Mouse (Mus musculus): Measurements from ENCODE around the gene Sh3rf1. TPM values are rescaled to one million over a fixed set of nuclear protein-coding genes. Genes with fewer than 3 reads are reported as not detected.

Sh3rf1 gene
- polyA plus RNA-seq, 1 experiment, result 3.8 TPM

DNA sequence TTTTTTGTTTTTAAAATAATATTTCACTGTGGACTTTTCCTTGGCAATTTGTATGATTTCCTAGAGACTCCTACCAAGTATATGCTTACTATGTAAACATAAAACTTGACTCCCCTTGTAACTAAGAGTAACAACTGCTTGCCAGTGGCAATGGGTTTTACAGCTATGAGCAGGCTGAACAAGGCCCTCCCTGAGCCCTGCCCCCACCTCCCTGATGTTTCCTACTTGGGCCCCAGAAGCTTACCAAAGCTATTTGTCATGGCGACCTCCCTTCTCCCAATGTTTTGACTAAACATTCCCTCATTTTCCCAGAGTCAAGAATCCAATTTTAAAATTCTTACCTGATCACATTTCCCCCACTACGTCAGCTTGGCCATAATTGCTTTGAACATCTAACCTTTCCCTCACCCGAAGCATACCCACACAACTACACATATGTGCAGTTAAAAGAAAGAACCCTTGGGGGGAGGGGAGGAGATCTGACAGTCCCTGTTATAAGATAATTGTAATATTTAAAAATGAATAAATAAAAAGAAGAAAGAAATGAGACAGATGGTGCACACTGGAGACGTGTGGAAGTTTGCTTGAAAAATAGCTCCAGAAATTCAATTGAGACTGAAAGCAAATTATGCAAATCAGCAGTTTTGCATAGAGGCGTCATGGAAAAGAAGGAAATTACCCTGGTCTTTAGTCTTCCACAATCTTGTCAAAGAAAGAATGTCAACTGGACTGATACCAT is 8.4 kb upstream of the Sh3rf1 start:
- no peaks in the 10 kb centered on the region for H3K27me3 ChIP-seq (ENCODE audit: control insufficient read depth, insufficient read depth, insufficient read length)
- H3K4me3 ChIP-seq (ENCODE audit: insufficient read depth, poor library complexity, severe bottlenecking), result no peak overlapping the region
- TF ChIP-seq MAX (IDR thresholded peaks at IDR 0.05) (no peak), MYOG (IDR thresholded peaks at IDR 0.05; ENCODE audit: control insufficient read depth, extremely low read depth, insufficient read length) (no peak), CEBPB (IDR thresholded peaks at IDR 0.05; ENCODE audit: low read depth) (no peak), MYOD1 (IDR thresholded peaks at IDR 0.05; ENCODE audit: control insufficient read depth, insufficient read length, low read depth) (no peak), USF1 (IDR thresholded peaks at IDR 0.05; ENCODE audit: low read depth) (no peak), FOSL1 (IDR thresholded peaks at IDR 0.05; ENCODE audit: insufficient read depth, low read length, poor library complexity, severe bottlenecking) (no peak), CTCF (IDR thresholded peaks at IDR 0.05; ENCODE audit: control insufficient read depth, insufficient read depth, insufficient read length) (no peak)
- no peak overlapping the region for H3ac ChIP-seq (ENCODE audit: control insufficient read depth, insufficient read length, low read depth)
- H3K79me3 ChIP-seq (ENCODE audit: low read depth), result no peaks in the 10 kb centered on the region
- no peaks in the 10 kb centered on the region for H3K36me3 ChIP-seq (ENCODE audit: control insufficient read depth, insufficient read depth)
- H3K79me2 ChIP-seq (ENCODE audit: control insufficient read depth, insufficient read depth), result no peaks in the 10 kb centered on the region

DNA sequence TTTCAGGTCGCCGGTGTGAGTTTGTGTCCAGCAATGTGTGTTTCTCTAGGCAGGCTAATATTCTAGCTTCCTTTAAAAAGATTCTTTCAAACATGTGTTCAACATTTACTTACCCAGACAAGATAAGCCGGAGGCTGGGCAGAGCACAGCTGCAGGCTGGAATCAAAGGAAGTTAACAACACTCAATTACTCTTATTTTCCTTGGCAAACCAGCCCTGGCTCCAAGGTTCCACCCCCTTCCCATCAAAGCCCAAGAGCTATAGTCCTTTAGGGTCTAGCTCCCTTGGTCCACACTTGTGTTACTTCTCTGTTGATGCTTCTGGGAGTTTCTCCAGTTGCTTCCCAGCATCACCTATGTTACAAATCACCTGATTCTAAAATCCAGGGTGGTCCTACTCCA is 6.7 kb upstream of the Sh3rf1 start:
- Histone ChIP-seq H3ac (ENCODE audit: control insufficient read depth, insufficient read length, low read depth) (no peak overlapping the region), H3K27me3 (ENCODE audit: control insufficient read depth, insufficient read depth, insufficient read length) (no peaks in the 10 kb centered on the region), H3K79me3 (ENCODE audit: low read depth) (no peaks in the 10 kb centered on the region), H3K4me3 (ENCODE audit: insufficient read depth, poor library complexity, severe bottlenecking) (no peak overlapping the region), H3K36me3 (ENCODE audit: control insufficient read depth, insufficient read depth) (no peaks in the 10 kb centered on the region), H3K79me2 (ENCODE audit: control insufficient read depth, insufficient read depth) (no peaks in the 10 kb centered on the region)
- TF ChIP-seq MYOG (IDR thresholded peaks at IDR 0.05; ENCODE audit: control insufficient read depth, extremely low read depth, insufficient read length) (no peak), FOSL1 (IDR thresholded peaks at IDR 0.05; ENCODE audit: insufficient read depth, low read length, poor library complexity, severe bottlenecking) (no peak), CTCF (IDR thresholded peaks at IDR 0.05; ENCODE audit: control insufficient read depth, insufficient read depth, insufficient read length) (no peak), MYOD1 (IDR thresholded peaks at IDR 0.05; ENCODE audit: control insufficient read depth, insufficient read length, low read depth) (no peak), USF1 (IDR thresholded peaks at IDR 0.05; ENCODE audit: low read depth) (no peak), CEBPB (IDR thresholded peaks at IDR 0.05; ENCODE audit: low read depth) (no peak), MAX (IDR thresholded peaks at IDR 0.05) (no peak)

GRCm38 (mm10) chr8:61217426-61217825 is 6.2 kb upstream of the Sh3rf1 start:
- H3K4me3 ChIP-seq (ENCODE audit: insufficient read depth, poor library complexity, severe bottlenecking), result no peak overlapping the region
- H3K27me3 ChIP-seq (ENCODE audit: control insufficient read depth, insufficient read depth, insufficient read length), result no peaks in the 10 kb centered on the region
- H3ac ChIP-seq (ENCODE audit: control insufficient read depth, insufficient read length, low read depth), result no peak overlapping the region
- no peaks in the 10 kb centered on the region for H3K79me2 ChIP-seq (ENCODE audit: control insufficient read depth, insufficient read depth)
- no peaks in the 10 kb centered on the region for H3K79me3 ChIP-seq (ENCODE audit: low read depth)
- TF ChIP-seq MYOG (IDR thresholded peaks at IDR 0.05; ENCODE audit: control insufficient read depth, extremely low read depth, insufficient read length), result no peak
- no peak for TF ChIP-seq FOSL1 (IDR thresholded peaks at IDR 0.05; ENCODE audit: insufficient read depth, low read length, poor library complexity, severe bottlenecking)
- no peak for TF ChIP-seq USF1 (IDR thresholded peaks at IDR 0.05; ENCODE audit: low read depth)
- no peak for TF ChIP-seq MAX (IDR thresholded peaks at IDR 0.05)
- no peak for TF ChIP-seq CEBPB (IDR thresholded peaks at IDR 0.05; ENCODE audit: low read depth)
- no peak for TF ChIP-seq CTCF (IDR thresholded peaks at IDR 0.05; ENCODE audit: control insufficient read depth, insufficient read depth, insufficient read length)
- TF ChIP-seq MYOD1 (IDR thresholded peaks at IDR 0.05; ENCODE audit: control insufficient read depth, insufficient read length, low read depth), result no peak
- no peaks in the 10 kb centered on the region for H3K36me3 ChIP-seq (ENCODE audit: control insufficient read depth, insufficient read depth)

DNA sequence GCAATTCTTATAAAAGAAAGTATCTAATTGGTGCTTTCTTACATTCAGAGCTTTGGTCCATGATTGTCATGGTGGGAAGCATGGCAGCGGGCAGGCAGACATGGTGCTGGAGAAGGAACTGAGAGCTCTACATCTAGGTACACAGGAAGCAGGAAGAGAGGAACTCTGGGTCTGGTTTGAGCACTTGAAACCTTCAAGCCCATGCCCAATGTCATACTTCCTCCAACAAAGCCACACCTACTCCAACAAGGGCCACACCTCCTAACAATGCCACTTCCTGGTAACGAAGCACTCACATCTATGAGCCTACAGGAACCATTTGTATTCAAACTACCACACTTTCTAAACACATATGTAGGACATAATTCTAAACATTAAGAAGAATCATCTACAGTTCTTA is 5.2 kb upstream of the Sh3rf1 start:
- Histone ChIP-seq H3K36me3 (ENCODE audit: control insufficient read depth, insufficient read depth) (no peaks in the 10 kb centered on the region), H3K27me3 (ENCODE audit: control insufficient read depth, insufficient read depth, insufficient read length) (no peaks in the 10 kb centered on the region), H3ac (ENCODE audit: control insufficient read depth, insufficient read length, low read depth) (no peak overlapping the region), H3K79me2 (ENCODE audit: control insufficient read depth, insufficient read depth) (no peaks in the 10 kb centered on the region), H3K4me3 (ENCODE audit: insufficient read depth, poor library complexity, severe bottlenecking) (no peak overlapping the region), H3K79me3 (ENCODE audit: low read depth) (no peaks in the 10 kb centered on the region)
- TF ChIP-seq CTCF (IDR thresholded peaks at IDR 0.05; ENCODE audit: control insufficient read depth, insufficient read depth, insufficient read length) (no peak), FOSL1 (IDR thresholded peaks at IDR 0.05; ENCODE audit: insufficient read depth, low read length, poor library complexity, severe bottlenecking) (no peak), MAX (IDR thresholded peaks at IDR 0.05) (no peak), MYOG (IDR thresholded peaks at IDR 0.05; ENCODE audit: control insufficient read depth, extremely low read depth, insufficient read length) (no peak)

DNA sequence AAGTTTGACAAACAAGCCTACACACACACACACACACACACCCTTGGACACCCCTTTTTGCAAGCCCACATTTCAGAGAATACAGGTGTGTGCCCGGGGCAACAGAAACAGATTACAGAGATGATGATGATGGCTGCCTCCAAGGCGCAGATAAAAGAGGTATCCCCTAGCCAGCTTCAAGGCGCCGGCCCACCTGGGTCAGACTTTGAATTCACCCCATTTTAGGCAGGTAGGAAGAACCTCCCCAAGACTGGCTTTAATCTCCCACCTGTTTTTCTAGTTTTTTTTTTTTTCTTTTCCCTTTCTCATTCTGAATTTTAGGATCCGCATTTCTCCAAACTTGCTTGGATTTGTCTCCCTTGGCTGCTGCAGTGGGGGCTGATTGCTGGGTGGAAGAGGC is 389 bp upstream of the Sh3rf1 start:
- peaks cover 8% of the 10 kb centered on the region for H3K79me3 ChIP-seq (ENCODE audit: low read depth)
- peaks cover 35% of the 10 kb centered on the region for H3K79me2 ChIP-seq (ENCODE audit: control insufficient read depth, insufficient read depth)
- TF ChIP-seq CEBPB (IDR thresholded peaks at IDR 0.05; ENCODE audit: low read depth) (no peak), CTCF (IDR thresholded peaks at IDR 0.05; ENCODE audit: control insufficient read depth, insufficient read depth, insufficient read length) (no peak), USF1 (IDR thresholded peaks at IDR 0.05; ENCODE audit: low read depth) (no peak), MYOD1 (IDR thresholded peaks at IDR 0.05; ENCODE audit: control insufficient read depth, insufficient read length, low read depth) (no peak), MAX (IDR thresholded peaks at IDR 0.05) (no peak), FOSL1 (IDR thresholded peaks at IDR 0.05; ENCODE audit: insufficient read depth, low read length, poor library complexity, severe bottlenecking) (no peak), MYOG (IDR thresholded peaks at IDR 0.05; ENCODE audit: control insufficient read depth, extremely low read depth, insufficient read length) (no peak)
- peak overlapping the region; percentile 87 for H3ac ChIP-seq (ENCODE audit: control insufficient read depth, insufficient read length, low read depth)
- peak overlapping the region; percentile 56 for H3K4me3 ChIP-seq (ENCODE audit: insufficient read depth, poor library complexity, severe bottlenecking)
- H3K27me3 ChIP-seq (ENCODE audit: control insufficient read depth, insufficient read depth, insufficient read length), result no peaks in the 10 kb centered on the region
- H3K36me3 ChIP-seq (ENCODE audit: control insufficient read depth, insufficient read depth), result no peaks in the 10 kb centered on the region

All from C2C12 (cell line).